Mouse (Mus musculus) thymus, adult 2 months (tissue): ENCODE data around the gene Rlim.

Experiments
- CTCF ChIP-seq: fragments of 200-500 bp; IDR thresholded peaks from 2 replicates; pipeline ENCODE4 v1.5.1; 2012; ENCODE audit warnings: mild to moderate bottlenecking, control low read depth, low read length, moderate library complexity, borderline replicate concordance; ENCODE audit not compliant: control insufficient read depth, poor library complexity, insufficient read depth; ENCODE audit errors: extremely low read depth
- POLR2A ChIP-seq: fragments of 200-500 bp; IDR thresholded peaks from 2 replicates; pipeline ENCODE4 v1.6.1; 2012; ENCODE audit warnings: mild to moderate bottlenecking, low read length, control low read depth, moderate library complexity; ENCODE audit not compliant: control insufficient read depth, poor library complexity, insufficient read depth; ENCODE audit errors: extremely low read depth

DNA sequence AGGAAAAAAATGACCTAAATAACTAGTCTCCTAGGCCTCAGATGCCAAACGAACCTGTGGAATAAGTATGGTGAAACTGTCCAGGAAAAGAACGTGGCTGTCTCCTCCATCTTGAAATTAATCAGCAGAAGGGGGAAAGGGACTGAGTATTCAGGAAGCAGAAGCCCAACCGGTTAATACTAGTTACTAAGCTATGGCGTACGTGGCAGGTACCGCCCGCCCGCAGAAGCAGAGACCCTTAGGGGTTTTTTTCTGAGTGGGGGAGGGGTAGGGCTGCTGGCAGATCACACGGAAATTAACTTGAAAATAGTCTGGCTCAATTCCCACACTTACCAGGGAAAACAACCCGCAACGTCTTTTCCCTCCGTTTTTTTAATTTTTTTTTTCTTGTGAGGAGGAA, 1.0 kb downstream of the Rlim start:
- TF ChIP-seq POLR2A (no peak), CTCF (no peak)
